Mouse (Mus musculus) liver (tissue): ENCODE results near the gene Btbd2.
A peak's percentile ranks its signal among the peaks of the same experiment; 100 is the strongest.

Experiments
- DNase-seq: peaks from one replicate; pipeline ENCODE4 v3.0.0-alpha.2; 2020; ENCODE audit warnings: mixed read lengths

Gene Btbd2

DNA sequence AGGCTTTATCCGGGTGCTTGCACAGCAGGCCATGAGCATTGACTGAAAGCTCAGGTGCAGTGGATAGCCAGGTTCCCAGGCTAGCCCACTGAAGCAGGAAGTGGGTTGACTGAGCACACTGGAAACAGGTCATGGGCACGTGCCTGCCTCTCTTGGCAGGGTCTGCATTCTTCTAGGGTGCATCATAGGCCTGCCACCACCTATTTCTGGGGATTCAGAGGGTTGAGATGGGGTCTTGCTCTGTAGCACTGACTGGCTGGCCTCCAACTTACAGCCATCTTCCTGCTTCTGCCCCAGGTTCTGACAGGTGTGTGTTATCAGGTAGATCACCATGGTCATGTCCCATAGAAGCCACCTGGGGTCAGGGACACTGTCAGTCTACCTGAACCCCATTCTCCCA is 51.9 kb downstream of the Btbd2 start:
- no peak for DNase-seq

GRCm38 (mm10) chr10:80604001-80604509 is 52.8 kb downstream of the Btbd2 start:
- peak; percentile 91 for DNase-seq

- DNase-seq, result peak; percentile 37
These were observed 53.5 kb downstream of the Btbd2 start for GRCm38 (mm10) chr10:80603364-80603763.

DNA sequence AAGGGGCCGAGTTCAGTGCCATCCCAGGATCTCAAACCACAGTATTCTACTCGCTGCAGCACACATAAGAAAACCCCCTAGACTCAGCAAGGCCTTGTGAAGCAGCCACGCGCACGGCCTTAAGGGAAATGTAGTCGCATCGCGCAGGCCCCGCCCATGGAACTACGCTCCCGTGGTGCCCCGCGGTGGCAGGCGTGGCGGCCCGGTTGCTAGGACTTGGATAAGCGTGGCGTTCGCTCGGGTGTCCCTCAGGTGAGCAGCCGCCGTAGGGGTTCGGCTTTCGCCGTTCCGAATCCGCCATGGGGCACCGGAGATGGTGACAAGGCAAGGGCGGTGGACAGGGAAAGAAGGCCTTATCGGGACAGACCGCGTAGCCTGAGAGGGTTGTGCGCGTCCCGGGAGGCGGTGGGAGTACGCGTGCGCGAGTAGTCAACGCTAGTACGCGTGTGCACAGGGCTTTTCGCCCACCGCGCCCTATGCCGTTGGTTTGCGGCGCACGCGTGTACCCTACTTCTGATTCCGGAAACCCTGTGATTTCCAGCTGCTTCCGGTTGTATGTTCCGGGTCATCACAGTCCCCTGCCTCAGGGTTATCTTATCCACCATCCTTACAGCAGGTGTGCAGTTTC is 54.1 kb downstream of the Btbd2 start, which contains the start of the genes Scamp4 and Adat3:
TSS of gene Scamp4 (plus strand) at position 175 of the 628 bp plus-strand sequence.
TSS of gene Adat3 (plus strand) at position 183 of the 628 bp plus-strand sequence.
- DNase-seq, result peak; percentile 96

- no peak for DNase-seq
These were observed 60.6 kb downstream of the Btbd2 start for GRCm38 (mm10) chr10:80596318-80596717.
